Mouse (Mus musculus) forebrain, embryonic 16.5 days (tissue): ENCODE data around the gene Dab2ip. TPM values are rescaled to one million over a fixed set of nuclear protein-coding genes. Genes with fewer than 3 reads are reported as not detected.

Experiments used
- ATAC-seq: fragments of 200-750 bp; cut with Nextera tagmentation; 2 replicates; pipeline ENCODE4 v1.8.0; 2017; ENCODE audit warnings: mild to moderate bottlenecking, moderate library complexity
- H3K27ac ChIP-seq: fragments of 300-500 bp; sonication (generic); 2 replicates; pipeline ENCODE4 v1.5.1; 2014; ENCODE audit warnings: low read length, control low read depth
- H3K27me3 ChIP-seq: fragments of 300-500 bp; sonication (generic); replicated peaks from 2 replicates; pipeline ENCODE4 v1.6.1; 2014; ENCODE audit warnings: low read length; ENCODE audit not compliant: control insufficient read depth, insufficient read depth
- H3K36me3 ChIP-seq: fragments of 300-500 bp; sonication (generic); 2 replicates; pipeline ENCODE4 v1.6.1; 2014; ENCODE audit not compliant: control insufficient read depth, insufficient read depth
- H3K4me1 ChIP-seq: fragments of 300-500 bp; sonication (generic); replicated peaks from 2 replicates; pipeline ENCODE4 v1.6.1; 2014; ENCODE audit warnings: low read length; ENCODE audit not compliant: control insufficient read depth, insufficient read depth
- H3K4me2 ChIP-seq: fragments of 300-500 bp; sonication (generic); 2 replicates; pipeline ENCODE4 v1.6.1; 2014; ENCODE audit warnings: mild to moderate bottlenecking, low read length, control low read depth
- H3K4me3 ChIP-seq: fragments of 300-500 bp; sonication (generic); replicated peaks from 2 replicates; pipeline ENCODE4 v1.5.1; 2014; ENCODE audit warnings: mild to moderate bottlenecking, low read length, control low read depth
- H3K9ac ChIP-seq: fragments of 300-500 bp; sonication (generic); replicated peaks from 2 replicates; pipeline ENCODE4 v1.6.1; 2014; ENCODE audit warnings: low read depth, low read length, control low read depth
- H3K9me3 ChIP-seq: fragments of 300-500 bp; sonication (generic); 2 replicates; pipeline ENCODE4 v1.6.1; 2016; ENCODE audit warnings: low read length; ENCODE audit not compliant: control insufficient read depth
- WGBS: fragments of 180-500 bp; shearing (Covaris S2); extraction: QIAGEN DNeasy Blood & Tissue Kit; methylation state at CpG from one replicate; pipeline ENCODE4 v1.1.7; 2014; 5-methylcytosine and 5-hydroxymethylcytosine counted together
- polyA plus RNA-seq: library from polyadenylated mRNA; unstranded; fragments of >200 nt; fragmentation: Nextera tagmentation; extraction: Ambion mirVana; gene quantifications from 2 replicates; pipeline ENCODE4 v1.2.1, GENCODE M21; 2015

Gene Dab2ip
- polyA plus RNA-seq, 1 experiment from 2014 or later = 42.8 TPM

DNA sequence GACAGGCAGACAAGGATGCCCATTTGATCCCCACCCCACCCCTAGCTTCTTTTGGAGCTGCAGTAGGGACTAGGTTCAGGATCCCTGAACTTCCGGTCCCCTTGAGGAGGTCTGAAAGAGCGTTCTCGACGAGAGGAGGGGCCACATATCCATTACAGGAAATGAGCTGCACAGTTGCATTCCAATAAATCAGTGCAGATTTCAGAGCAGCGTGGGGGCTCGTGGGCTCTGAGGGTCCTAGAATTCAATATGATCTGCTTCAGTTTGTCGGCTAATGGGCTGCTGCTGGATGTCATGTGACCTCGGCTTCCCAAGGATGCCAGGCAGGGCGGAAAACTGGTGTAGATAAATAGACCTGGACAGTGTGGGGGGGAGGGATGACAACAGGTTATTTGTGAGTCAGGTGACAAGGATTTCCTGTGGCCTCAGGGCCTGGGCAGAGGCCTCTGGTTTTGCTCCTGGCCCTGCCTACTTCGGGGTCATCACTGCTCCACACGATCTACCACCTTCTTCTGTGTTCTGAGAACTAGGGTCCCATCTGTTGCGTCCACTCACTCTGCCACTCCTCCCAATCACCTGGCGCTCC is 181.7 kb downstream of the Dab2ip start:
- no peak overlapping the region for H3K4me2 ChIP-seq
- H3K36me3 ChIP-seq = no peaks in the 10 kb centered on the region
- no peak overlapping the region for H3K27ac ChIP-seq
- H3K4me3 ChIP-seq = no peak overlapping the region
- H3K4me1 ChIP-seq = peaks cover 10% of the 10 kb centered on the region
- no peak overlapping the region for H3K9ac ChIP-seq
- ATAC-seq = no peak
- WGBS = 71% methylated on average over 13 of the region's 13 CpGs
- no peaks in the 10 kb centered on the region for H3K9me3 ChIP-seq
- H3K27me3 ChIP-seq = no peaks in the 10 kb centered on the region

DNA sequence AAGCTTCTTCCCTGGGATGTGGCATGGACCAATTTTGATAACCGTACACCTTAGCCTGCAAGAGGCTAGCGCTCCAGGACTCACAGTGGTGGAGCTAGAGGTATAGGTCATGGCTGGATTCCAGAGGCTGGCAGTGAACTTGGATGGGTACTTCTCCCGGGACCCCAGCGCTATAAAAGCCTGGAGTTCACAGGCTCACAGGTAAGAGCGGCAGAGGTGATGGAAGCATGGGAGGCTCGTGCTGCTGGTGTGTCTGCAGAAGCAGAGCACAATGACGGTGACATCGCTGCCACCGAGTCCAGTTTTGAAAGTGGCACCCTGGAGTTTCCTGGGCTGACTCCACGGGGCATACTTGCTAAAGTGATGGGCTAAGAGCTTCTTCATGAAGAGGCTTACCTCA is 187.8 kb downstream of the Dab2ip start:
- ATAC-seq = no peak

DNA sequence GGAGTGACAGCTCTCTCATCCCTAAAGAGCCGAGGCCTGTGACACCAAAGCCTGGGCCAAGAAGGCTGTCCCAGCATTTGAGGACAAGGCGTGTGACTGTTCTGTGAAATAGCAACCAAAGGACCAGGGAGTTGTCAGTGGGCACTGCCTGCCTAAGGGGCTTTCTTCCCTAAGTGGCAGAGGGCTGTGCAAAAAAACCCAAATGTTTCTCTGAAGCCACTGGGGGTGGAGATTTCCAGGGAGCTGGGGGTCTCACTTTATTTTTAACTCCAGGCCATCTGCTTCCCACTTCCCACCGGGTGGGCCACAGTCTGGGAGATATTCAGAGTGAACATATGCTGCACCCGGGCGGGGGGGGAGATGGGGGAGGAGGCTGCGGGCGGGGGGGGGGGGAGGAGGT is 188.6 kb downstream of the Dab2ip start:
- H3K27ac ChIP-seq = peak overlapping the region; percentile 90
- no peak overlapping the region for H3K4me2 ChIP-seq
- peak; percentile 73 for ATAC-seq
- no peaks in the 10 kb centered on the region for H3K36me3 ChIP-seq
- WGBS = 31% methylated on average over 4 of the region's 7 CpGs
- H3K4me3 ChIP-seq = no peak overlapping the region
- peak overlapping the region; percentile 18; the same call in 1 of the 2 replicates for H3K9ac ChIP-seq
- peaks cover 53% of the 10 kb centered on the region for H3K4me1 ChIP-seq
- no peaks in the 10 kb centered on the region for H3K27me3 ChIP-seq
- no peaks in the 10 kb centered on the region for H3K9me3 ChIP-seq

More for the DNA sequence above, 187.8 kb downstream of the Dab2ip start:
- Histone ChIP-seq H3K36me3 (no peaks in the 10 kb centered on the region), H3K4me1 (peaks cover 49% of the 10 kb centered on the region), H3K9me3 (no peaks in the 10 kb centered on the region), H3K27me3 (no peaks in the 10 kb centered on the region), H3K9ac (no peak overlapping the region), H3K4me3 (no peak overlapping the region), H3K27ac (peak overlapping the region; percentile 13), H3K4me2 (no peak overlapping the region)
- 80% methylated on average over 10 of the region's 10 CpGs for WGBS

DNA sequence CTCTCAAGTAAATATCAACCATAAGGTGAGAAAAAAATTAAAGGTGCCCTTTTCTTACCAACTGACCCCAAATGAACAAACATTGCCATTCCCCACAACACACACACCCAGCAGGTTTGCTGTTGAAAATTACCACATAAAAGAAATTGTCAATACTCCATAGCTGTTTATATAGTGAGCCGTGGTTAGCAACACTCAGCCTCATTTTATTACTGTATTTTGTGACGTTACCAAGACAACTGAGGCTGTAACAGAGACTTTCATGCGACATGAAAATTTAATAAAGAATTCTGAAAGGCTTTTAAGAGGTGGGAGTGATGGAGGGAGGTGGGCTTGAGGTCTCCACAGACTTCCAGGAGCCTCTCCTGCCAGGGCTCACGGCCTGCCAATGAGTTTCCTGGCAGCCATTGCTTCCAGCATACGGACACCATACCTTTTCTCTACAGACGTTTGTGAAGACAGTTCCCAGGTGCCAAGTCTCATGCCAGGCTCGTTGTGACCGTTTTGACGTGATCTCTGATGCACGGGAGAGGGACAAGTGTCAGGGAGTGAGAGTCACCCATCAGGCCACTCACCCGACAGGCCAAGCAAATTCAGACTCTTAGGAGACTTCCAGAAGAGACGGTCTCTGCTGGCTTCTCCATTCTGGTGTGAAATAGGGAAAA is 189.4 kb downstream of the Dab2ip start:
- Histone ChIP-seq H3K9ac (no peak overlapping the region), H3K36me3 (no peaks in the 10 kb centered on the region), H3K4me2 (no peak overlapping the region), H3K27me3 (no peaks in the 10 kb centered on the region), H3K9me3 (no peaks in the 10 kb centered on the region), H3K4me3 (no peak overlapping the region), H3K4me1 (peaks cover 52% of the 10 kb centered on the region), H3K27ac (peak overlapping the region; percentile 75)
- WGBS = 48% methylated on average over 12 of the region's 12 CpGs
- peak; percentile 39; the same call in 1 of the 2 replicates for ATAC-seq

DNA sequence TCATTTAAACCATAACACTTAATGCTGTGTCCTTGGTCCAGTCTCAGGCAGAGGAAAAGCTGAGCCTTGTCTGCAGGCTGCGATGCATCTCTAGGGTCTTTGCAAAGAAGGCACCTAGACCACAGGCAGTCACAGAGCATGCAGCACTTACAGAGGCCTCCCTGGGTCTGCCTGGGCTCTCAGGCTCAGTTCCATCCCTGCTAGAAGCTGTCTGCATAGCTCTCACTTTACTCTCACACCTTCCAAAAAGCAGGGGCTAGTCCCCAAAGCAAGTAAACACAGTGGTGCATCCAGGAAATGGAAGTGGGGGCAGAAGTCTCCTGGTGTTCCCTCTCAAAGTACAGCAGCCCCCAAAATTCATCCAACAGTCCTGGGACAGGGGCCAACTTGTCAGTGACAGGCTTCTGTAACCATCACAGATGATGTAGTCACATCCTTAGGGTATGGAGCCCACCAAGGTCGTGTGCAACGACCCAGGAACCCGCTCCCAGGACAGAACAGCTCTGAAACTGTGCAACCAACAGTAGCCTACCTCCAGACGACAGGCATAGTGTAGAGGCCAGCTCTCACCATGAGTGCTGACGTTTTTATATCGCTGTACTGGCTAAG is 192.6 kb downstream of the Dab2ip start:
- peaks cover 47% of the 10 kb centered on the region for H3K4me1 ChIP-seq
- ATAC-seq = no peak
- no peaks in the 10 kb centered on the region for H3K36me3 ChIP-seq
- no peak overlapping the region for H3K27ac ChIP-seq
- H3K4me3 ChIP-seq = no peak overlapping the region
- H3K9ac ChIP-seq = no peak overlapping the region
- H3K4me2 ChIP-seq = no peak overlapping the region
- no peaks in the 10 kb centered on the region for H3K27me3 ChIP-seq
- 79% methylated on average over 7 of the region's 7 CpGs for WGBS
- H3K9me3 ChIP-seq = no peaks in the 10 kb centered on the region

DNA sequence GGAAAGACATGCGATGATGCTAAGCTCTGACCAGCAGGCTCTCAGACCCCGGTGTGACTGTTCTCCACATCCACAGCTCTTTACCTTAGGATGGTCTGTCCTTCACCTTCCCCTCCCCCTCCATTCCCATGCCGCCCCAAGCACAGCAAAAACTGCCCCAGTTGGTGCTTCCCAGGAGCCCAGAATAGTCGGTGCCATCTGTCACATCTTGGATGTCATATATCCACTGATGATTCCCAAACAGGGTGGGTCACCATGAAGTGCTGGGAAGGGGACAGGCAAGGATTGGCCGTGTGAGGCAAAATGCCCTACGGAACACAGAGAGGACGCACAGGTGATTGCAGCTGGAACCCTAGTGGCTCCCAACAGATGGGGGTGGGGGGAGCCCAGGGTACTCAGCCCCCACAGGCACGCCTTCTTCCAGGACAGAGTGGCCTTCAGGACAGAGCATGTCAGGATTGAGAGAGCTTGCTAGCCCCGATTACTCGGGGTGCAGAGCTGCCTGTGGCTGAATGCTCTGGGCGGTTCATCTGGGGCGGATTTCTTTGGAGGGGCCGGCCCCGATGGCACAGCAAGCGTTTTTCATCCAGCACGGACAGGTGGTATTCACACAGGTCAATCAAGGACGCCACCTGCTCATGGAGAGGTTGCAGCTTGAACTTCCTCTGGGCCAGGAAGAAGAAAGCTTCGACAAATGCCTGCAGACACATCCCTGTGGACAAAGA is 193.9 kb downstream of the Dab2ip start:
- 83% methylated on average over 18 of the region's 18 CpGs for WGBS
- ATAC-seq = no peak

DNA sequence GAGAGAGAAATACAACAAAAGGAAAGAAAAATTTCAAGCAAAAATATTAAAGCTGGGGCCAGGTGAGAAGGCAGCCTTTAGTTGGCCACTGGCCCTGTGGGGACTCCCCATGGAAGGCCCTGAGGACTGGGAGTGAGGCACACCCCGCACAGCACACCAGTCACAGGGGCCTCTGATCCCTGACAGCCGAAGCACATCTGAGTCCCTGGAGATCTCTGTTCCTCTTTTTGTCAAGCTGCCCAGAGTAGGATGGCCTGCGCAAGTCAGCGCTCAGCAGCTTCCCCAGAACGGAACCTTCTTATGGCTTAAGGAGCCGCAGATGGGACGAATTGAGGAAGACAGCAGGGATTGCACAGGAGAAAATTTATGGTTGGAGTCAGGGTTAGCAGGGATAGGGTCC is 198.4 kb downstream of the Dab2ip start:
- no peak overlapping the region for H3K4me3 ChIP-seq
- peaks cover 17% of the 10 kb centered on the region for H3K4me1 ChIP-seq
- 81% methylated on average over 7 of the region's 7 CpGs for WGBS
- no peak overlapping the region for H3K27ac ChIP-seq
- H3K27me3 ChIP-seq = no peaks in the 10 kb centered on the region
- no peak overlapping the region for H3K9ac ChIP-seq
- no peak for ATAC-seq
- no peaks in the 10 kb centered on the region for H3K36me3 ChIP-seq
- no peaks in the 10 kb centered on the region for H3K9me3 ChIP-seq
- no peak overlapping the region for H3K4me2 ChIP-seq

More for the DNA sequence above, 193.9 kb downstream of the Dab2ip start:
- H3K4me3 ChIP-seq = no peak overlapping the region
- H3K9me3 ChIP-seq = no peaks in the 10 kb centered on the region
- no peaks in the 10 kb centered on the region for H3K27me3 ChIP-seq
- H3K36me3 ChIP-seq = no peaks in the 10 kb centered on the region
- no peak overlapping the region for H3K4me2 ChIP-seq
- H3K4me1 ChIP-seq = peaks cover 37% of the 10 kb centered on the region
- no peak overlapping the region for H3K27ac ChIP-seq
- H3K9ac ChIP-seq = no peak overlapping the region

DNA sequence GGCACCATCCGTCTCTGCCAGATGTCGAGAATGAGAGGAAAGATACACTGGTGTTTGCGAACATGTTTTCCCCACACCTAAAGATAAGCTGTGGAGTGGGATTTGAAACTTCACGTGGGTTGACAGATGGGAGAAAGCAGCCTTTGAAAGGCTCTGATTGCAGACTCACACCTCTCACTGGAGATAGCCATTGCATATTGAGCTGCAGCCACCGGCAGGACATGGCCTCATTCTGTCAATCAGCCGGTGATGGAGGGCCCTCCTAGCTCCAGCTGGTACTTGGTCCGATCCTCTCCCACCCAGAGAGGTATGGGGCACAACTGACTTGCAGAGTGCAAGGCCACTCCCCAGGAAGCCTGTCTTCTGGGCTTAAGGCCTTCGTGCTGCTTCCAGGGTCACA is 202.3 kb downstream of the Dab2ip start:
- Histone ChIP-seq H3K27me3 (no peaks in the 10 kb centered on the region), H3K4me3 (no peak overlapping the region), H3K36me3 (no peaks in the 10 kb centered on the region), H3K4me1 (peaks cover 14% of the 10 kb centered on the region), H3K27ac (peak overlapping the region; percentile 69), H3K9me3 (no peaks in the 10 kb centered on the region), H3K9ac (no peak overlapping the region), H3K4me2 (no peak overlapping the region)
- 42% methylated on average over 8 of the region's 8 CpGs for WGBS
- peak; percentile 48; the same call in 1 of the 2 replicates for ATAC-seq

DNA sequence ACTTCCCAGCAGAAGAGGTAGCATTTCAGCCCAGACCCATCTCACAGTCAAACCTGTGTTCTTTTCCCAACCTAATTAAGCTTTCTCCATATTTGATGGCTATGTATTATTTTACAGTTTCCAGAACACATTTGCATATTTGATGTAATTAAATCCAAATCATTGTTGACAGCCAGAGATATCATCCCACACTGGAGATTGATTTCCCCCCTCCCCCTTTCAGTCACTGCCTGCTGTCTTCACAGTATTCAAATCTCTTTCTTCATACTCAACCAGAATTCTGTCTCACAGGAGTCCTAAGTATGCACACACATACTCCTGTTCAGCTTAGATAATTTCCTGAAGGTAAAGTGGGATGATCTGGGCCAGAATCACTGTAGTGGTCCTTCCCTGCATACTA is 202.8 kb downstream of the Dab2ip start:
- H3K36me3 ChIP-seq = no peaks in the 10 kb centered on the region
- H3K27me3 ChIP-seq = no peaks in the 10 kb centered on the region
- peaks cover 14% of the 10 kb centered on the region for H3K4me1 ChIP-seq
- peak overlapping the region; percentile 69 for H3K27ac ChIP-seq
- no peak overlapping the region for H3K9ac ChIP-seq
- ATAC-seq = peak; percentile 75
- H3K4me3 ChIP-seq = no peak overlapping the region
- no peak overlapping the region for H3K4me2 ChIP-seq
- H3K9me3 ChIP-seq = no peaks in the 10 kb centered on the region
